Mouse (Mus musculus): Measurements from ENCODE around the gene Gm10563.
"Not testable (repeated sequence)": the region's sequence is repeated elsewhere in the genome, so short reads cannot be mapped to it uniquely, and the experiment has no call there.

The Gm10563 gene

DNA sequence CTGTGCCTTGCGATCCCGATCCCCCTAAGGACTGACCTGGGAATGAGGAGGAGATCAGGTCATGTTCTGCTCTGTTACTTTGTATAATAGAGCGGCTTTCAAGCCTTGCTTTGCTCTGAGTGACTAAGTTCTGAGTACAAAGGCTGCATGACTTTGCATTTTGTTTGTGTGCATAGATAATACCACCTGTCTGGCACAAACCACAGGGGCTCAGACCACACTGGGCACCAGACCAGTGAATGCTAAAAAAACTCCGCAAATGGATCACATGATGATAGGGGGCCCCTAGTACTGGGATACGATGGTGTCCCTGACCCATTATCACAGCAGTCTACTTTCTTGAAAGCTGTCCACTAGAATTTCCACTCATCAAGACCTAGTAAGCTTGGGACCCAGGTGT lies 48.6 kb downstream of the Gm10563 start:
- no peak for DNase-seq (ENCODE audit: low spot score)

DNA sequence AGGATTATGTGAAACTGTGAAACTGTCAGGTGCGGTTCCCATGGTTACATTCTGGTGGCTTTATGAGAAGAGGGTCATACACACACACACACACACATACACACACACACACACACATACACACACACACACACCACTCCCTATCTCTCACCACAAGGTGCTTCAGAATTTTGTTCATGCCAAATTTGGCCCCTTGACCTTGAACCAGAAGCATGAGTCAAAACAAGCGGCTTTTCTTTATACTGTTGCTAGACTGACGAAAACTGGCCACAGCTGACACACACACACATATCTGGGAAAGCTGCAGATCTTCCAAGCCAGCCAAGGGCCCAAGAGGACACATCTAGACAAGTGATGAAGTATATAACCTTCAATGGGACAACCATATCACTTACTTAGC lies 49.4 kb downstream of the Gm10563 start:
- DNase-seq (ENCODE audit: low spot score) = peak; percentile 37

DNA sequence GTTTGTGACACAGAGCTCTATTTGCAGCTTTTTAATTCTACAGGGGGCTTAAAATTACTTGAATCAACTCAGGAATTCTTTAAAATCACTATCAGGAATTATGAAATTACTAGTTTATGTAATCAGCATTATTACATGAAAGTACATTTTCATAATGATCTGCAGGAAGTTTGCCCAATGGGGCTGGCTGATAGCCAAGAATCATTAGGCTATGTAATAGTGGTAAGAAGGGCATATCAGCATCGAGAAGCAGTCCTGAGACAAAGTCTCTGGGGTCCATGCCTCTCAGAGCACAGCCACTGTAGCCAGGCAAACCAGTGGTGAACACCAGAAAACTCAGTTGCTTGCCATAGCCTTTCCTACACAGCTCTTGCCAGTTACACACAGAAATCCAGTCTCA lies 51.4 kb downstream of the Gm10563 start:
- no peak for DNase-seq (ENCODE audit: low spot score)

DNA sequence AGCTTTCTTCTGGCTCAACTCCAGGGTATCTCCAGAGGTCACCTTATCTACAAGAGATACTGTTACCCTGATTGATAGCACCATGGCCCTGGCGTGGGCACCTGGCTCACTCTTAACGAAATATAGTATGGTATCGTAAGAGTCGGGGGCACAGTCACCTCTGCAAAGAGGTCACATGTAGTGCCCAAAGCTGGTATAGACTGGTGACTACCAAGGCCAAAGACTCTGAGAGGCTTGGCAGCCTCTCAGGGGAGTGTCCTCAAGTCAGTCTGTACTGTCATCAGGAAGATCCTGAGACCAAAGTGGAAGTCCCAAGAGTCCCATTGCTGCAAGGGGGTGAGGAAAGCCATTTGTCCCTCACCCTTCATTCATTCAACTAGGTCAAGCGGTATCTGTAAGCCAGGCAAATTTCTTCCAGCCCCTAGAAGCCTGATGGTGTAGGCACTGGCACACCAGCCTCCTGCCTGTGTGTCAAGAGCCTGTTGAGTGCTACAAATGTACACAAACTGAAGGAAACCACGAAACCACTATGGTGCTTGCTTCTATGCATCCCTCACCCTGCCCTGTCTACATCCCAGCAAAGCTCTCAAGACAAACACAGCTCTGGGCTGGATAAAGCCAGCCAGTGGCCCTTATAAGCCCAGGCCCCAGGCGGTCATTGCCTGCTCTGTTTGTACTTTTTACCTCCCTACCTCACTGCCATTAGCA lies 54.0 kb downstream of the Gm10563 start:
- DNase-seq (ENCODE audit: low spot score) = no peak

DNA sequence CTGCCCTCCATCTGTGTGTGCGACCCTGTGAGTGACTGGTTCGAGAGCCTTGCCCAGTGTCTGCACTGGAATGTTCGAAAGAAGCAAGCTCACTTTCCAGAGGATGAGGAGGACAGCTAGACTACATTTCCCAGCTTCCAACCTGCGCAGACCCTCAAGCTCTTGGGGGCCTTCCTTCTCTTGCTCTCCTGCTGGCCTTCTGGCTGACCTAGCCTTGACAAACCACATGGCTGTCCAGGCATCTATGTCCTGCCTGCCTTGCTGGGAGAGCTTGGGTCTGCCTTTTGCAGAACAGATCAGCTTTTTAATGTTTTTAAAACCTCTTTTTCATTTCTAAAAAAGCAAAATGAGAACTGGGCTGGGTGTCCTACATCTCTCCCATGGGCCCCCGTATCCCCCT lies 55.9 kb downstream of the Gm10563 start:
- DNase-seq (ENCODE audit: low spot score) = no peak

DNA sequence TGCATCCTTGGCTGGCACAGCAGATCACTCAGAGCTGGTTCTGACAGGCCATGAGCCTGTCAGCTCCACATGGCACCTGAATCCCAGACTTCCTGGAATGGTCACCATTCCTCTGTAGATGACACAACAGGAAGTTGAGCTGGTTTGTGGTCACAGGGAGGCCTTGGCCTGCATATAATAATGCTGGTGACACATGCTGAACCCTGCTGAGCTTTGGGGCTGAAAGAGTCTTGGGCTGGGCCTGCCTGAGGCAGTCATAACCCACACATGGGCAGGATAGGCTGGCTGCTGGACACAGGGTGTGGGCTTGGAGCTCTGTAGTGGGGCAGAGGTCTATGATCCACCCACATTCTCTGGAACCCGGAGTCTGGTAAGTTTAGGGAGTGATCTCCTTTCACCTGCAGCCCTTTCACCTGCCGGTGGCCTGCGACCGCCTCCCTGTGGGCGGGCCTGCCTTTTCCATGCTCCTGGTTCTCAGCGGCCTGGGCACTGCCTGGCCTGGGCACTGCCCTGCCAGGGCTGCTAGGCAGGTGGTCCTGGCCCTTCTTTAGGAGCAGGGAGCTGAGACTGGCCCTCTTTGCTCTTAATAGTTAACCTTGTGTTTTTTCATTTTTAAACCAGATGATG lies 62.8 kb downstream of the Gm10563 start:
- DNase-seq (ENCODE audit: low spot score) = no peak

DNA sequence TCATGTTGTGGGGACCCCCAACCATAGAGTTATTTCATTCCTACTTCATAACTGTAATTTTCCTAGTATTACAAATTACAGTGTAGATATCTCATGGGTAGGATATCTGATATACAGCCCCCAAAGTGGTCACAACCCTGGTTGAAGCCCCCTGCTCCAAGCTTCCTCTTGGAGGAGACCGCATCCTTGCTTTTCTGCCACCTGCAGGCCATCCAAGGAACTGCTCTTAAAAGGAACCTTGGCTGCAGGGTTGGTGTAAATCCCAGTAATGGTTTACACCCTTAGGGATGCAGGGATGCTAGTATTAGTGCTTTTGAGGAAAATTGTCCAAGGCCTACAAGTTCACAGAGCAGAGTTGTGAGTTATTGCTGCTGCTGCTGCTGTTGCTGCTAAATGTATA lies 64.8 kb downstream of the Gm10563 start:
- peak; percentile 37 for DNase-seq (ENCODE audit: low spot score)

DNA sequence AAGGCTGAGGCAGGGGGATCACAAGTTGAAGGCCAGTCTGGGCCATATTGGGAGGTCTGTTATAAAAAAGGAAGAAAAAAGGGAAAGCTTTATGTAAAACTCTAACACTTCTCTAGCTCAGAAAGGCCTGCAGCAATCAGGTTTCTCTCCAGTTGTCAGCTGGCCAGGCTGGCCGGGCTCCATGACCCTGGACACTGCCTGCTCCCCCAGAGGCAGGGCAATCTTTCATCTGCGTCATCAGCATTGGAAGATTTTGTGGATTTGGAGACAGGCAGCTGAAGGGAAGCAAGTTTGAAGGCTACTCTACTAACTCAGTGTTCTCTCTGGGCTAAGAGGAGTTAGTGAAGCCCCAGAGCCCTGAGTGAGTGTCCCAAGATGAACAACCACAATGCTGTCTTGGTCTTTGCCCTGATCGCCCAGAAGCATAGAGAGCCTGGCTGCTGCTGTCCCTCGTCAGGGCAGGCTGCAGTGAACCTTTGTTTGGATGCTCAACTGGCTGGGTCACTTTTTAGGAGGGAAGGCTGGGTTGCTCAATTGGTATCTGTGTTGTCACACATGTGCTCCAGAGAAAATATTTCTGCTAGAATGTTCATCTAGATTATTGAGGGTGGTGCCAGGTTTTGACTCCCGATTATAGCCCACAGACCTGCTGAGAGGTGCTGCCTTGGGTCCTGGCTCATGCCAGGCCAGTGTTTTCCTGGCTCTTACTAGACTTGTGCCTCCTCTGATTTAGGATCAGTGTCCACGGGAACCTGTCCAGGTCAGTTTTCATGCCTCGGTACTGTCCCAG lies 66.7 kb downstream of the Gm10563 start:
- no peak for DNase-seq (ENCODE audit: low spot score)

DNA sequence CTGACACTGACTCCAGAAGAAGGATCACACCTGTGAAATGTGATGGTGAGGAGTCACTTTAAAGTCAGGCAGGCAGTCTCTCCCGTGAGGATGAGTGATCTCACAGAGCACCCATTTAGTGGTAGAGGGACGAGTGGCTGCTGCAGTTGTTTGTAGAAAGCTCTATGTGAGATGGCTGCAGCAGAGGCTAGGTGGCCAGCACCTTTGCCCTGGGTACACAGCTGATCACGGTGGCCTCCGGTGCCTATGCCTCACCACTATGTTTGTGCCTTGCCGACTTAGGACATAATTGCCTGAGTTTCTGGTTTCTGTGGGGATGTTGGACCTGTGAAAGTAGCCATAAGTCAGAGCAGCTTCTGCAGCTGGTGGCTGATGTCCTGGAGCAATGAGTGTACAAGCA lies 67.5 kb downstream of the Gm10563 start:
- DNase-seq (ENCODE audit: low spot score) = no peak

DNA sequence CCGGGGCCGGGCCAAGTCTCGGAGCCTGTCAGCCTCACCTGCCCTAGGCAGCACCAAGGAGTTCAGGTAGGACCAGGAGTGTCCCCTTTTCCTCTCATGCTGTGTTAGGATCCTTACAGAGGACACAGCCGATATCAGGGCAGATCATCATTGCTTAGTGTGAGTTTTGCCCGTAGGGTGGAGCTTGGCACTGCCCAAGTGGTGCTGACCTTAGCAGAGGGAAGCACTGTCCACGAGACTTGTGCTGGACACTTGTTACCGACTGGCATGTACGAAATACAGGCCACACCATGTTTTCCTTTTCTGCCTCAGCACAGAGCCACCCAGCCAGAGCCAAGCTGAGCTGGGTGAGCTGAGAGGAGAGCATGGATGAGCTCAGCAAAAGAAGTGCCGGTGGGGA lies 68.1 kb downstream of the Gm10563 start:
- no peak for DNase-seq (ENCODE audit: low spot score)

DNA sequence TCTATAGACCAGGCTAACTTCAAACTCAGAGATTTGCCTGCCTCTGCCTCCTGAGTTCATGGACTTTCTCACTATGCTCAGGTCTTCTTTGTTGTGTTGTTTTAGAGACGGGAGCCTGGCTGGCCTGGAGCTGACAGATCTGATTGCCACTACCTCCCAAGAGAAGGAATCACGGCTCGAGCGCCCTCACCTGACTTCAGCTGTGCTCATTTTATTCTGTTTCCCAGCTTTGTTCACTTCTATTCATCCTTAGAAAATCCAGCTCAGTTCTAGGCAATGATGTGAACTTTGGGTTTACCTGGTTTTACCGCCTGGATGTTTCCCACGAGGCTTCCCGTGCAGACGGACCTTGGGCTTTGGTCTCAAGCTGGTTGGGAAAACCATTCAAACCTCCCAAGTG lies 69.7 kb downstream of the Gm10563 start:
- no peak for DNase-seq (ENCODE audit: low spot score)

DNA sequence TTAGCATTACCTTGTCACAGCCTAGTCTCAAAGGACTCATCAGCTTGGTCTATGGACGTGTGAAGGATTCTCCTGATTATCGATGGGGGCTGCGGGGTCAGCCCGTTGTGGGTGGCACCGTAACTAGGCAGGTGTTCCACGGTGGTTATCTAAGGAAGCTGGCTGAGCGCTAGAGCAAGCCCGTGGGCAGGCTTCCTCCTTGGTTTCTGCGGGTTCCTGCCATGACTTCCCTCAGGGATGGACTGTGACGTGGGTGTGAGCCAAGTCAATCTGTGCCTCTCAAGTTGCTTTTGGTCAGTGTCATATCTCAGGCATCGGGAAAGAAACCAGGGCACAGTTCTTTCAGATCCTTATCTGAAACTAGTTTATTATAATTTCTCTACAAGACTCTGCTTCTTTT lies 70.3 kb downstream of the Gm10563 start:
- DNase-seq (ENCODE audit: low spot score) = no peak

DNA sequence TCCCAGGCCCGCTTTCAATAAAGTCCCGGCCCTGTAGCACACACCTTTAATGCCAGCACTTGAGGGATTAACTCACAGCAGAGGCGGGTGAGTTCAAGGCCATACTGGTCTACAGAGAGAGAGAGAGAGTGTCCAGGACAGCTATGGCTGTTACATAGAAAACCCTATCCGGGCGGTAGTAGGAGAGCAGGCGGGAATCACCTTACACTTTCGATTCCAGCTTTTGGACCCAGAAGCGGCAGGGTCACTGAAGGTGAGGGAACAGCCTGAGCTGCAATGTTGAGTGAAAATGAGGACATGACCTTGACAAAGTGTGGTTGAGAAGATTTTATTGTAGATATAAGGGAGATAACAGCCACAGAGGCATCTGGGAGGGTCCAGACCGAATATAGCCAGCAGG lies 71.3 kb downstream of the Gm10563 start:
- DNase-seq (ENCODE audit: low spot score) = no peak

DNA sequence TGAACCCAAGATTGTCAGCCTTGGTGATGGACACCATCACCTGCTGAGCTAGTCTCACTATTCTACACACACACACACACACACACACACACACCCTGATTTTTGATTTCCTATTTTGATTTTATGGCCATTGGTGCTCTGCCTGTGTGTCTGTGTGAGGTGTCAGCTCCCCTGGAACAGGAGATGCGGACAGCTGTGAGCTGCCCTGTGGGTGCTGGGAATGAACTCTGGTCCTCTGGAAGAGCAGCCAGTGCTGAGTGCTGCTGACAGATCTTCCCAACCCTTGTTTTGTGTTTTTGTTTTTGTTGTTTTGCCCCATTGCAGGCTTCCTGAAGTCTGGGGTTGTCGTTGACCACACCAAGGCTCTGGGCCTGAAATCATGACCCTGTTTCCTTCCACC lies 72.1 kb downstream of the Gm10563 start:
- DNase-seq (ENCODE audit: low spot score) = no peak

DNA sequence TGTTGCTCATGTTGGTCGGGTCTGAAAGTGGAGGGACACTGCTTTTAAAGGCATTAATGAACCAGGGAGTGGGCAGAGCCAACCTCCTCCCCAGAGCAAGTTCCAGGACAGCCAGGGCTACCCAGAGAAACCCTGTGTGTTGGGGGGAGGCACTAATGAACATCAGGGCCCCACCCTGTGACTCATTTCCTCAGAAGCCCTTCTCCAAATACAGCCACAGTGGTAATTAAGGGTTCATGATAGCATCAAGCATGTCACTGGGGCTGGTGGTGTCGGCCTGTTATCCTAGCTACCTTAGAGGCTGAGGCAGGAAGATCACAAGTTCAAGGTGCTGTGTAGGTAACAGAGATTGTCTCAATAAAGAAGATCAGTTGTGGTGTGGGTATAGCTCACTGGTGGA lies 73.8 kb downstream of the Gm10563 start:
- DNase-seq (ENCODE audit: low spot score) = no peak

DNA sequence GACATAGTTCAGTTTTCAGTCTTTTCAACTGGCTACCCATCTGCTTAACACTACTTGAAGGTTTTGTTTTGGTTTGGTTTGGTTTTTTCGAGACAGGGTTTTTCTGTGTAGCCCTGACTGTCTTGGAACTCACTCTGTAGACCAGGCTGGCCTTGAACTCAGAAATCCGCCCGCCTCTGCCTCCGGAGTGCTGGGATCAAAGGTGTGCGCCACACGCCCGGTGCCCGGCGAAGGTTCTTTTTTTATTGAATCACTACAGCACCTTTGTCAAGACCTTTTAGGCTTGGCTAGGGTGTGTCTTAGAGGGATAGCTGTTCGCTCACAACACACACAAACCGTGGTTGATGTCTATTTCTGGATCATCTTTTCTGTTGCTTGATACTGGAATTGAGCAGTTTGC lies 74.9 kb downstream of the Gm10563 start:
- not testable (repeated sequence) for DNase-seq (ENCODE audit: low spot score)

DNA sequence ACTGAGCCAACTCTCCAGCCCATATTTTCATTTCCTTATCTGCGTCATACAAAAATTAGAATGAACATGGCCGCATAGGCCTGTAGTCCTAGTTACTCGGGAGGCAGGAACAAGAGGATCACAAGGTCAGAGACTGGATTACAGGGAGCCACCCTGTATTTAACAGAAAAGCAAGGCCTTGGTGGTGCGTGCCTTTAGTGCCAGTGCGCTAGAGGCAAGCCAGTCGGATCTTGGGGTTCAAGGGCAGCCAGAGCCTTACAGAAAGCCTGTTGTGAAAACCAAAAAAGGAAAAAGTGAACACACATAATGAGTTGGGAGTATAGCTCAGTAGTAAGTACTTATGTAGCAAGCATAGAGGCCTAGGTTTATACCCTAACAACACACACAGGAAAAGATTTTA lies 75.4 kb downstream of the Gm10563 start:
- no peak for DNase-seq (ENCODE audit: low spot score)

DNA sequence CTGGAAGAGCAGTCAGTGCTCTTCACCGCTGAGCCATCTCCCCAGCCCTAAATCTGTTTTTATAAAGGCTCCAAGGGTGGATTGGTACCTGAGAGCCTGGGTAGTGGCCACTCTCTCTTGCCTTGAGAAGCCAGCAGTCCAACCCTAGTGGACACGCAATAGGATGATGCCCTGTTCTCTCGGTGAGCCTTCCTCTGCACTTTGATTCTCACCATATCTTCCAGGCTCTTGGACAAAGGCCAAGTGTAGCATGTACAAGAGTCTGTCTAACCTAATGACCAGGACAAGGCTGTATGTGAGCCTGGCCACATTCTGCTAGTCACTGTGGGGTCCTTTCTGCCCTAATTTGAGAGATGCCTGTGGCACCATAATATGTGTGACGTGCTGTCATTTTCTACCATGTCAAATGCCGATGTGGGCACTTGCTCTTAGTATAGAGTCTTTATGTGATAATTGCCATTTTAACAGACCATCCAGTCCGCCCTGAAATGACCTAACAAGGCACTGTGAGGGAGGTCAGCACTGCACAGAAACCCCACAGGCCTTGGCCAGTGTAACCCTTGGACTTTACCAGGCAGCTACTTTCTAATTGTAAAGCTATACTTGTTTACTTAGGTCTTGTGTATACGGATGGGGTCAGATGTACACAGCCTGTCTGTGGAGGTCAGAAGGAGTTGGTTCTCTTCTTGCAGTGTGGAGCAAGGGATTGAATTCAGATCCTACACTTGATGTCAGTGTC lies 76.4 kb downstream of the Gm10563 start:
- DNase-seq (ENCODE audit: low spot score) = no peak

DNA sequence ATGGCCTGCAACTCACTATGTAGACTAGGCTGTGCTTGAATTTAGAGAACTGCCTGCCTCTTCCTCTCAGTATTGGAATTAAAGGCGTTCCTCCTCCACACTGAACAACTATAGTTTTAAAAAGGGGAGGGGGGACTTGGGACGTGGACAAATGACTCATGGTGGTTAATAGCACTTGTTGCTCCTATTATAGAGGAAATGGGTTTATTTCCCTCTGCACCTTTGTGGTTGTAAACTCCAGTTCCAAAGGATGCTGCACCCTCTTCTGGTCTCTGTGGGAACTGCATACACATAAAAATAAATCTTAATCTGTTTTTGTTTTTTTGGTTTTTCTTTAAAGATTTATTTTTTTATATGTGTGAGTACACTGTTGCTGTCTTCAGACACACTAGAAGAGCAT lies 77.0 kb downstream of the Gm10563 start:
- peak; percentile 29 for DNase-seq (ENCODE audit: low spot score)

DNA sequence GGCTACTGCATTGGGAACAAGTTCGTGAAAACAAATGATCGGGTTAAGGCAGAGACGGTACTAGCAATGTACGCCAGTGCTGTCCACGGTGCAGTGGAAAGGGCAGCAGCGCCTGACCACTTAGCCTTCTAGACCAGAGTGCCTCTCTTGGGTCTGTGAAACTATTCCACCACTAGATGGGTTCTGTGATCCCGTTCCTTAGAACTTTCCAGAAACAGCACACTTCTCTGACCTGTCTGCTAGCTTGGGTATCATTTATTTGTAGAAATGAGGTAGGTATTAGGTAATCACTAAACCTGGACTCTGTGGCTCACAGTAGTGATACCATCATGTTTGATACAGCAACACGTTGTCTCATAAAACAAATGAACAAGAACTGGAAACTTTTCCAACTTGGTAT lies 78.7 kb downstream of the Gm10563 start:
- no peak for DNase-seq (ENCODE audit: low spot score)
